Mouse (Mus musculus): ENCODE results near the gene Rhbdd3. TPM values are rescaled to one million over a fixed set of nuclear protein-coding genes. Genes with fewer than 3 reads are reported as not detected.

The Rhbdd3 gene
- polyA plus RNA-seq, 1 experiment from 2014 or later: 39.0 TPM

DNA sequence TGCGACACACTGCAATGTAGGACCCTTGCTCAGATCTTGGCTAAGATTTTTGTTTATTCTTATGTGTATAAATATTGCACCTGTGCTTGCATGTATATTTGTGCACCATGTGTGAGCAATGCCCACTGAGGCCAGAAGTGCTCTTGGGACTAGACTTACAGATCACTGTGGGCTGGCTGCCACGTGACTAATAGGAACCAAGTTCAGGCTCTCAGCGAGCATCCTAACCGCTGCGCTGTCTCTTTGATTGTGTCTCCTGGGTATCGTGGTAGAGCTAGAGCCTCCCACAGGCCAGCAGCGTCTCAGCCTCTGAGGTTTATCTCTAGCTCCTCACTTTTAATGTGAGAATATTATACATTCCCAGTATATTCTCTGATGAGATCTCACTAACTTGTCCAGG, 14.9 kb downstream of the Rhbdd3 start:
- no peaks in the 10 kb centered on the region for H3K27me3 ChIP-seq (ENCODE audit: insufficient read depth, low read length)
- WGBS: 82% methylated on average over 7 of the region's 7 CpGs

DNA sequence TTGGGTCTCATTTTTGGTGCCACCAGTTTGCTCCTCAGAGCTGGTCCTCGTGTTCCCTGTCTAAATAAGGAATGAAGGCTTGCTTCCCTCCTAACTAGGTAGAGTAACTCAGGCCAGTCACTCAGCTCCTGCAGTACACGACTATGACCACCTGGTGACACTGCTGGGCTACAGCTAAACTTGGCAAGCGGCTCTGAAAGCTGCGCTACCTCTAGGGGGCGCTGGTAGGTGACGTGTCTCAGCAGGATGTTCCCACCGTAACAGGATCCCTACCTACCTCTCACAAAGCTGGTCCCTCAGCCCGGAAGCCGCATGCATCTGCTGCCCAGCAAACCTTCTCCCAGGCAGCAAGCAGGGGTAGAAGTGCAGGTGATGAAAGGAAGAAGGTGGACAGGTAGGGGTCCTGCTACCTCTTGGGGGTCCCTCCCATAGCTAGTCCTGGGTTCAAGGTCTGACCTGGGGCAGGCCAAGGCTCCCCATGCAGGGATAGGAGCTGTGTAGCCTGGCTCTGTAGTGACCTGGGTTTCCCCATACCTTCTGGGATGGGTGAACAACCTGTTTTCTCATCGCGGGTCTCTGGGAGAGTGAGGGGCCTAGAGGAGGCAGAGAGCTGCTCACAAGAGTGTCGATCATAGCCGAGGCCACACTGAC, 16.3 kb downstream of the Rhbdd3 start:
- Histone ChIP-seq H3K27me3 (ENCODE audit: insufficient read depth, low read length) (no peaks in the 10 kb centered on the region), H3K4me2 (replicated peaks; ENCODE audit: low read depth, low read length) (no peak overlapping the region), H3K36me3 (ENCODE audit: insufficient read depth, low read length) (no peaks in the 10 kb centered on the region), H3K27ac (ENCODE audit: low read length) (no peak overlapping the region), H3K9me3 (ENCODE audit: low read length) (no peaks in the 10 kb centered on the region), H3K4me1 (ENCODE audit: insufficient read depth, low read length) (no peaks in the 10 kb centered on the region), H3K9ac (replicated peaks; ENCODE audit: low read length) (no peak overlapping the region), H3K4me3 (ENCODE audit: low read length) (no peak overlapping the region)
- WGBS: 27% methylated on average over 13 of the region's 13 CpGs
- ATAC-seq (ENCODE audit: low FRiP score, low TSS enrichment): peak; percentile 73

More for the DNA sequence above, 14.9 kb downstream of the Rhbdd3 start:
- Histone ChIP-seq H3K36me3 (ENCODE audit: insufficient read depth, low read length) (no peaks in the 10 kb centered on the region), H3K4me2 (replicated peaks; ENCODE audit: low read depth, low read length) (no peak overlapping the region), H3K4me3 (ENCODE audit: low read length) (no peak overlapping the region), H3K9me3 (ENCODE audit: low read length) (no peaks in the 10 kb centered on the region), H3K27ac (ENCODE audit: low read length) (no peak overlapping the region), H3K9ac (replicated peaks; ENCODE audit: low read length) (no peak overlapping the region), H3K4me1 (ENCODE audit: insufficient read depth, low read length) (no peaks in the 10 kb centered on the region)
- ATAC-seq (ENCODE audit: low FRiP score, low TSS enrichment): no peak

DNA sequence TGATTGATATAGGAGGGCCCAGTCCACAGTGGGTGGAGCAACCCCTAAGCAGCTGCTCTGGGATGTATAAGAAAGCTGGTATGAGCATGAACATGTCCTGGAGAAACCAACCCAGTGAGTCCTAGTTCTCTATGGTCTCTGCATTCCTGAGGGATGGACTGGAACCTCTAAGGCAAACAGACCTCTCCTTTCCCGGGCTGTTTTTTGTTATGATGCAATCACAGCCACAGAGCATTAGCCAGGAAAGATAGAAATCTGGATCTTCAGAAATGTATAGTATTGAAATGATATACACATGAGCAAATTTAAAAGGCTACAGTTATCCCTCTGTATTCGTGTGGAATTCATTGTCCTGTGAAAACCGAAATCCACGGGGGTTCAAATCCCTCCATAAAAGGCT, 27.0 kb downstream of the Rhbdd3 start:
- H3K36me3 ChIP-seq (ENCODE audit: insufficient read depth, low read length): peaks cover 13% of the 10 kb centered on the region; the same call in 1 of the 2 replicates
- WGBS: 85% methylated on average over 4 of the region's 4 CpGs

DNA sequence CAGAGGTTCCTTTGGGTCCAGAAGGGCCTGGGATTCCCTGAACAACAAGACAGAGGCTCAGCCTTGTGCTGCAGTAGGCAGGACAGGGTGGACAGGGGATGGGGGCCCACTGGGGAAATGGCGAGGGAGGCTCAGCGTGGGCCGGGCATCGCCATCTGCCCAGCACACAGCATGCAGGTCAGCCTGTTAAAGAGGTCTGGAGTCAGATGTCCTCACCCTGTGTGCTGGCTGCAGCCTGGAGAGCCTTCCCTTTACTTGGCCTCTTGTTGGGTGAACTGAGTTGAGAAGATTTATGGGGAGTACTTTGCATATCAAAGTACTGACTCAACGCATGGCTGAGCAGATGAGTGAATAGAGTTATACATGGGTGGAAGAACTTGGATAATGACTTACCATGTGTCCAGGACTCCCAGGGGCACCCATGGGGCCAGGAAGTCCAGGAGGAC, 30.3 kb downstream of the Rhbdd3 start:
- ATAC-seq (ENCODE audit: low FRiP score, low TSS enrichment): peak; percentile 88
- Histone ChIP-seq H3K9ac (replicated peaks; ENCODE audit: low read length) (0 out of 2 replicates have a peak overlapping the region, but pooled peaks have one; percentile 25), H3K4me1 (ENCODE audit: insufficient read depth, low read length) (peaks cover 26% of the 10 kb centered on the region), H3K9me3 (ENCODE audit: low read length) (no peaks in the 10 kb centered on the region), H3K27me3 (ENCODE audit: insufficient read depth, low read length) (no peaks in the 10 kb centered on the region), H3K27ac (ENCODE audit: low read length) (peak overlapping the region; percentile 84), H3K4me3 (ENCODE audit: low read length) (no peak overlapping the region), H3K4me2 (replicated peaks; ENCODE audit: low read depth, low read length) (no peak overlapping the region), H3K36me3 (ENCODE audit: insufficient read depth, low read length) (peaks cover 9% of the 10 kb centered on the region; the same call in 1 of the 2 replicates)
- WGBS: 16% methylated on average over 5 of the region's 5 CpGs

More for the DNA sequence above, 27.0 kb downstream of the Rhbdd3 start:
- Histone ChIP-seq H3K9me3 (ENCODE audit: low read length) (no peaks in the 10 kb centered on the region), H3K27ac (ENCODE audit: low read length) (no peak overlapping the region), H3K9ac (replicated peaks; ENCODE audit: low read length) (no peak overlapping the region), H3K4me3 (ENCODE audit: low read length) (no peak overlapping the region), H3K27me3 (ENCODE audit: insufficient read depth, low read length) (no peaks in the 10 kb centered on the region), H3K4me1 (ENCODE audit: insufficient read depth, low read length) (peaks cover 26% of the 10 kb centered on the region), H3K4me2 (replicated peaks; ENCODE audit: low read depth, low read length) (no peak overlapping the region)
- ATAC-seq (ENCODE audit: low FRiP score, low TSS enrichment): no peak

DNA sequence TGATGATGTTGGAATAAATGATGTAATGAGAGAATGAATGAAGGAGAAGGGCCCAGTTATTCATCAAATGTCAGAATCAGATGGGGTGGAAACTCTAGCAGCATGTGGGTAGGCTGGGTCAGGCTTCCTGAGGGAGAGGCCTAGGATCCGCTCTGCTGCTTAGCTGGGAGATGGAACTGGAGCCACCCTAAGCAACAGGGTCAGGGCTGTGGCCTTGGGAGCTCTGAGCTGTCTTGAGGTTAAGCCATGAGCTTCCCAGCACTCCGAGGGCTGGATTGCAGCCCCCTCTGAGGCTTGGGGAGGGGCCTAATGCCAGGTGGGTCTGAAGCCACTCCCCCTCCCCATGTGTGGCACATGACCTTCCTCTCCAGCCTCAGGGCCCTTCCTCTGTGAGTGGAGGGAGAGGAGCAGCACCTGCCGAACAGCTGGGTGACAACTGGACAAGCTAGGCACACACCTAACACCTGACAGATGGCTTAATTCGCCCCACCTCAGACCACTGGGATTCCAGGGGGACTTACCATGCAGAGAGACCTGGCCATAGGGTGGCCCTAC, 31.5 kb downstream of the Rhbdd3 start:
- WGBS: 47% methylated on average over 4 of the region's 4 CpGs
- Histone ChIP-seq H3K9me3 (ENCODE audit: low read length) (no peaks in the 10 kb centered on the region), H3K27ac (ENCODE audit: low read length) (peak overlapping the region; percentile 84)

DNA sequence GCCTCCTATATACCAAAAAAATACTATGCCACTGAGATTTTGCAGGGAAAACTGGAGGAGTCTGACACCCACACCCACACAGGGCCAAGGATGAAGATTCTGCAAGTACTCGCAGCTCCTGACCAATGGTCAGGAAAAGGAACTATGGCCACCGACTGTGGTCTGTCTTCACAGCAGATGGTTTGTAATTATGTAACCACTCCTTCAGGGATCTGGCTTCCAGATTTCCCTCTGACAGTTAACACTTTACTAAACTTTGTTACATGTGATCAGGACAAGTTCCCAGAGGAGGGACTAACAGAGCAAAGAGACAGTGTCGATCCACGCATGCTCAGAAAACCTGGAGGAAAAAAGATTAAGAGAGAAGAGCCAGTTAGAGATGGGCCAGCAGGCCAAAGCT, 34.0 kb downstream of the Rhbdd3 start:
- 61% methylated on average over 4 of the region's 4 CpGs for WGBS
- peaks cover 26% of the 10 kb centered on the region for H3K4me1 ChIP-seq (ENCODE audit: insufficient read depth, low read length)
- no peak overlapping the region for H3K27ac ChIP-seq (ENCODE audit: low read length)
- no peak overlapping the region for H3K4me2 ChIP-seq (replicated peaks; ENCODE audit: low read depth, low read length)
- H3K4me3 ChIP-seq (ENCODE audit: low read length): no peak overlapping the region
- ATAC-seq (ENCODE audit: low FRiP score, low TSS enrichment): no peak
- H3K9ac ChIP-seq (replicated peaks; ENCODE audit: low read length): no peak overlapping the region
- H3K27me3 ChIP-seq (ENCODE audit: insufficient read depth, low read length): no peaks in the 10 kb centered on the region
- H3K36me3 ChIP-seq (ENCODE audit: insufficient read depth, low read length): peaks cover 3% of the 10 kb centered on the region; the same call in 1 of the 2 replicates
- no peaks in the 10 kb centered on the region for H3K9me3 ChIP-seq (ENCODE audit: low read length)

More for the DNA sequence above, 31.5 kb downstream of the Rhbdd3 start:
- Histone ChIP-seq H3K27me3 (ENCODE audit: insufficient read depth, low read length) (no peaks in the 10 kb centered on the region), H3K36me3 (ENCODE audit: insufficient read depth, low read length) (0 out of 2 replicates have a peak, but pooled peaks cover 9% of the 10 kb centered on the region), H3K4me3 (ENCODE audit: low read length) (no peak overlapping the region), H3K9ac (replicated peaks; ENCODE audit: low read length) (no peak overlapping the region), H3K4me1 (ENCODE audit: insufficient read depth, low read length) (peaks cover 26% of the 10 kb centered on the region), H3K4me2 (replicated peaks; ENCODE audit: low read depth, low read length) (no peak overlapping the region)
- peak; percentile 70 for ATAC-seq (ENCODE audit: low FRiP score, low TSS enrichment)

DNA sequence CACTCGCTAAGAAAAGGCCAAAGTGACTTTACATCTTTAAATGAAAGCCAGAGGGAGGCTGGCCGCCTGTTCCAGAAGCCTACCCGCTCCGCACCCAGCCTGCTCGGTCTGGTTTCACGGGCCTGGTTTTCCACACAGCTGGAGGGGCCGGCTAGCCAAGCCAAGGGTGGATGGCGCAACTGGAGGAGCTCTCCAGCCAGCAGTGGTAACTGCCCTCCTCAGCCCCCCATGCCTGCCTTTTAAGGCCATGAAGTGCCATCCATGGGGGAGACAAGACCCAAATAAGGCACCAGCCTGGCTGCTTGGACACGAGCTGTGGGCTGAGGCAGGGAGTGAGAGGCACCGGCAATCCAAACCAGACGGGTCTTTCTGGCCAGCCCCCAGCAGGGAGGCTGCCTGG, 37.2 kb downstream of the Rhbdd3 start:
- H3K4me1 ChIP-seq (ENCODE audit: insufficient read depth, low read length): peaks cover 13% of the 10 kb centered on the region
- H3K27me3 ChIP-seq (ENCODE audit: insufficient read depth, low read length): no peaks in the 10 kb centered on the region
- H3K4me3 ChIP-seq (ENCODE audit: low read length): no peak overlapping the region
- WGBS: 69% methylated on average over 11 of the region's 11 CpGs
- H3K9ac ChIP-seq (replicated peaks; ENCODE audit: low read length): 0 out of 2 replicates have a peak overlapping the region, but pooled peaks have one; percentile 39
- no peaks in the 10 kb centered on the region for H3K9me3 ChIP-seq (ENCODE audit: low read length)
- H3K4me2 ChIP-seq (replicated peaks; ENCODE audit: low read depth, low read length): no peak overlapping the region
- ATAC-seq (ENCODE audit: low FRiP score, low TSS enrichment): 0 out of 2 replicates have a peak, but pooled peaks have one; percentile 25
- H3K27ac ChIP-seq (ENCODE audit: low read length): peak overlapping the region; percentile 48; the same call in 1 of the 2 replicates
- peaks cover 7% of the 10 kb centered on the region; the same call in 1 of the 2 replicates for H3K36me3 ChIP-seq (ENCODE audit: insufficient read depth, low read length)

DNA sequence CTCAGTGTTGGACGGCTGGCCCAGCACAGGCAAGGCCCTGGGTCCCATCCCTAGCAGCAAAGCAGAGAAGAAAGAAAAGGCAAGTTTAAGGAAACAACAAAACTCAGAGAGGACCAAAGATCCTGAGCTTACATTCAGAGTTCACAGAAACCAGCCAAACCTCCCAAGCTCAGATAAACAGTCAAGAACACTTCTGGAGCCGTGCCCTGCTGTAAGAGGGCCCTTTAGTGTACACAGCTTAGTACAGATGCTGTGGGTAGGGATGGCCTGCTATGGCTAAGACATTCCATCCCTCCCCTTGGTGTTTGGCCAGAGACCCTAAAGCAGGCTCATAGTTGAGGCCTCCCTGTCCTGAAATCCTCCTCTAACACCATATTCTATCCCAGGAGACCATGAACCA, 39.9 kb downstream of the Rhbdd3 start:
- no peak overlapping the region for H3K4me3 ChIP-seq (ENCODE audit: low read length)
- ATAC-seq (ENCODE audit: low FRiP score, low TSS enrichment): no peak
- H3K4me1 ChIP-seq (ENCODE audit: insufficient read depth, low read length): peaks cover 28% of the 10 kb centered on the region
- peaks cover 7% of the 10 kb centered on the region; the same call in 1 of the 2 replicates for H3K36me3 ChIP-seq (ENCODE audit: insufficient read depth, low read length)
- no peak overlapping the region for H3K9ac ChIP-seq (replicated peaks; ENCODE audit: low read length)
- H3K9me3 ChIP-seq (ENCODE audit: low read length): no peaks in the 10 kb centered on the region
- 77% methylated on average over 2 of the region's 2 CpGs for WGBS
- no peak overlapping the region for H3K27ac ChIP-seq (ENCODE audit: low read length)
- no peaks in the 10 kb centered on the region for H3K27me3 ChIP-seq (ENCODE audit: insufficient read depth, low read length)
- no peak overlapping the region for H3K4me2 ChIP-seq (replicated peaks; ENCODE audit: low read depth, low read length)

DNA sequence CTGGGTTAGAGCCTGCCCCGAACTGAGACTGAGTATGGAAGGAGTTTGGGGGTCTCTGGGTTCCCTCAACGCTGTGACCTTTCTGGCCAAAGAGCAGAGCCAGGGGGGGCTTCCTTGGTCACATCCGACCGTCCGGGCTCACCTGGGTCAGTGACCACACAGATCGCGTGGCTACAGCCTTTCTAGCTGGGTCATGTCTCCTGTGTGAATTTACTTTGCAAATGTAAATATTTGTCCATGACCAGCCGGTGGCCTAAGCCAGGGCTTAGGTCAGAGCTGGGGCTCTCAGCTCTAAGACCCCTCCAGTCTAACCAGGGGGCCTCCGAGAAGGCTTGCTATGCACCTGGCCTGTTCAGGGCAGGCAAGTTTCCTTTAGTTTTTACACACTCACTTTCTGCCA, 40.6 kb downstream of the Rhbdd3 start:
- ATAC-seq (ENCODE audit: low FRiP score, low TSS enrichment): no peak
- Histone ChIP-seq H3K4me2 (replicated peaks; ENCODE audit: low read depth, low read length) (no peak overlapping the region), H3K9ac (replicated peaks; ENCODE audit: low read length) (no peak overlapping the region), H3K27me3 (ENCODE audit: insufficient read depth, low read length) (no peaks in the 10 kb centered on the region), H3K36me3 (ENCODE audit: insufficient read depth, low read length) (peaks cover 7% of the 10 kb centered on the region; the same call in 1 of the 2 replicates), H3K4me1 (ENCODE audit: insufficient read depth, low read length) (peaks cover 29% of the 10 kb centered on the region), H3K4me3 (ENCODE audit: low read length) (no peak overlapping the region), H3K9me3 (ENCODE audit: low read length) (no peaks in the 10 kb centered on the region), H3K27ac (ENCODE audit: low read length) (no peak overlapping the region)
- 51% methylated on average over 9 of the region's 9 CpGs for WGBS

DNA sequence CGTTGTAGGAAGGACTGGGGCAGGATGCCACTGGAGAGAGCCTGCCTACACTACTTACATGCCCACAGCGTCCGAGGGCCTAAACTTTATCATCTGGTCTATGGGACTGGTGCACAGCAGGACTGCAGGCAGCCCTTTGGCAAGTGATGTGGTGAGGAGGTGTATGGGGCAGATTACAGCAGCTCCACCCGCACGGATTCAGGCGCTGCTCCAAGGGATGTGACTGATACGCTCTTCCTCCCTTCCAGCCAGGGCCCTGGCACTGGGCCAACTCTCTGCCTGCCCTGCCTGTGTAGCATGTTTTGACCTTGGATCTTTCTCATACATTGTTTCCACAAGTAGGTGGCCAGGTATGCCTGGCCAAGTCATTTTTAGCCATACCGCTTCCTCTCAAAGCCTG, 41.9 kb downstream of the Rhbdd3 start:
- H3K27ac ChIP-seq (ENCODE audit: low read length): peak overlapping the region; percentile 54; the same call in 1 of the 2 replicates
- ATAC-seq (ENCODE audit: low FRiP score, low TSS enrichment): no peak
- no peak overlapping the region; the same call in 1 of the 2 replicates for H3K9ac ChIP-seq (replicated peaks; ENCODE audit: low read length)
- 40% methylated on average over 8 of the region's 8 CpGs for WGBS
- H3K4me1 ChIP-seq (ENCODE audit: insufficient read depth, low read length): peaks cover 39% of the 10 kb centered on the region
- H3K27me3 ChIP-seq (ENCODE audit: insufficient read depth, low read length): no peaks in the 10 kb centered on the region
- H3K36me3 ChIP-seq (ENCODE audit: insufficient read depth, low read length): peaks cover 7% of the 10 kb centered on the region; the same call in 1 of the 2 replicates
- no peaks in the 10 kb centered on the region for H3K9me3 ChIP-seq (ENCODE audit: low read length)
- no peak overlapping the region for H3K4me2 ChIP-seq (replicated peaks; ENCODE audit: low read depth, low read length)
- H3K4me3 ChIP-seq (ENCODE audit: low read length): no peak overlapping the region

Data from kidney, embryonic 16.5 days (tissue).